Mouse (Mus musculus) monocyte, adult 2 months (primary cell): ENCODE data around the gene Olfr510.
"Not testable (repeated sequence)": the region's sequence is repeated elsewhere in the genome, so short reads cannot be mapped to it uniquely, and the experiment has no call there.

ENCODE experiments used
- DNase-seq, 2 experiments: peaks; one replicate each; pipeline ENCODE4 v3.0.0; 2022; ENCODE audit warnings: low spot score in 2 of 2, low read depth in 1 of 2

Olfr510 gene

GRCm38 (mm10) chr7:108666118-108666517 is at the start of gene Olfr510:
TSS of gene Olfr510 (plus strand) at chr7:108666418.
- DNase-seq: no peak

GRCm38 (mm10) chr7:108616781-108617180 is 49.4 kb upstream of the Olfr510 start:
- DNase-seq: not testable (repeated sequence)

- DNase-seq: no peak
Measured at GRCm38 (mm10) chr7:108621514-108621913, 44.7 kb upstream of the Olfr510 start, which contains the start of gene Olfr507. TSS of gene Olfr507 (plus strand) at chr7:108621814.

- no peak for DNase-seq
Measured at GRCm38 (mm10) chr7:108629694-108630093, 36.5 kb upstream of the Olfr510 start, which contains the start of gene Olfr508. TSS of gene Olfr508 (plus strand) at chr7:108629994.

- DNase-seq: no peak
Measured at GRCm38 (mm10) chr7:108651806-108652205, 14.4 kb upstream of the Olfr510 start, which contains the start of gene Olfr509. TSS of gene Olfr509 (minus strand) at chr7:108651906.

- DNase-seq: no peak
Measured at GRCm38 (mm10) chr7:108662419-108662818, 3.8 kb upstream of the Olfr510 start.

GRCm38 (mm10) chr7:108671058-108671457 is 4.8 kb downstream of the Olfr510 start:
- no peak for DNase-seq

GRCm38 (mm10) chr7:108678886-108679285 is 12.7 kb downstream of the Olfr510 start:
- no peak for DNase-seq

- no peak for DNase-seq
Measured at GRCm38 (mm10) chr7:108713020-108713419, 46.8 kb downstream of the Olfr510 start, which contains the start of gene Olfr512. TSS of gene Olfr512 (plus strand) at chr7:108713320.
